Mouse (Mus musculus): ENCODE measurements around the gene Jak3. TPM values are rescaled to one million over a fixed set of nuclear protein-coding genes. Genes with fewer than 3 reads are reported as not detected.

The Jak3 gene
- total RNA-seq, 2 experiments from 2014 or later: 1.8 TPM

DNA sequence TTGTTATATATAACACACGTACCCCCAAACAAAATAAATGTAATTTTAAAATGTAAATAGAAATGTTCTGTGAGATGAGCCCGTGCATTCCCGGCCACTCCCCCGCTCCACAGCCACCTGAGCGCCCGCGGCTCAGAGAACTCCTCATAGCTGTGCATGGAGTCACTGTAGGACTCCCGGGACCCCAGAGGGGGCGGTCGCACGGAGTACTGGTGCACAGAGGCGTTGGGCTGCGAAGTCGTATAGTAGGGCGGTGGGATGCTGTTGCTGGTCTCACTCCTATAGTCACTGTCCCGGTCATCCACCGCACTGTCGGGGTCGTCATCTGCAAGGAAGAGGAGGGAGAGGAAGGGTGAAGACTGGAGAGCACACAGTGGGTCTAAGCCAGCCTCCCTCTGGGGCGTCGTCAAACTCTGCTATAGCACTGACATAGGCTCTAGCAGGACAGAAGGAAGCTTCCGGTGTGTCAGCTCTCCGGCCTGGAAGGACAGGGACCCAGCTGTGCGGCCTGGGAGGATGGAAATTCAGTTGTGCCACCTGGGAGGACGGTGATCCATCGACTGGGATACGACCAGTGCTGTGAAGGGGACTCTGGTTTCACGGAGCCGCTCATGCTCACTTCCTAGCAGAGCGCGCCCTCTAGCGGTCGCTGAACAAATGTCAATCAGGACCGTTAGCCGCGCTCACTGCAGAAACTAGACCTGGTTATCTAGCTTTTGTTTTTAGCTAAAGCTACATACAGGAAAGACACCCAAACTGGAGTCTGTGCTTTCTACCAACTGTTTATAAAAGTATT, 15.6 kb upstream of the Jak3 start:
- peak; percentile 68 to 80 for DNase-seq
- intact Hi-C loops (cut with DNase I): loop anchor here (2.0 to 5.0 kb wide), 3 partner anchors 64 to 218 kb away; partner anchors contain the start of gene Fam129c

DNA sequence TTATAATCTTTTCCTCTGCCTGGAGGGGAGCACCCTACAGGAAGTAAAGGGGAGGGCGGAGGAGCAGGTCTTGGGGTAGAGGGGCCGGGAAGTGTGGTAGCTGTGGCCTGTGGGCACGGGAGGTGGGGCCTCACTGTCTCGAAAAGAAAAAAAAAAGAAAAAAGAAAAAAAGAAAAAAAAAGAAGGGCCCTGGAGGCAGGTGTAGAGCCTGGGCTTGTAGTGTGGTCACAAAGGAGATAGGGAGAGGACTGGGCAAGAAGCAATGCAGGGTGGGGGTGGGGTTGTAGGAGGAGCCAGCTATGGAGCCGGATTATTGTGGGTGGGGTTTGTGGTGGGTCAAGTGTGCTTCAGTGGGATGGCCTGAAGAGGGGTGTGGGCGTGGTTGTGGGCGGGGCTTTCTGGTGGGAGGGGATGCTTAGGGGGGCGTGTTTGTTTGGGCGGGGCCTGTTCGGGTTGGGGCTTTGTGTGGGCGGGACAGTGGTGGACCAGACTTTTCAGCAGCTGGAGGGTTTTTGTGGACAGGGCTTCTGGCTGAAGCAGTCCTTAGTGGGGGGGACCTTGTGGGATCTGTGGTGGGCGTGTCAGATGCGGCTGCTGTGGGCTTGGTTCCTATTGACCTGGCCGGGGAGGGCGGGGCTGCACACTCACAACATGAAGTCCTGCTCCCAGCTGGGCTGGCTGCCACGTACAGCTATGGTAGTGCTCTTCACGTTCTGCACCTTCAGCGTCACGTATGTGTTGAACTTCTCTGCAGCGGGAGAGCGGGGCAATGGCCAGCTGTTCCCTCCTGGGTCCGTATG, 10.6 kb upstream of the Jak3 start:
- no peak for DNase-seq
- intact Hi-C loops (cut with DNase I): no loop called here

DNA sequence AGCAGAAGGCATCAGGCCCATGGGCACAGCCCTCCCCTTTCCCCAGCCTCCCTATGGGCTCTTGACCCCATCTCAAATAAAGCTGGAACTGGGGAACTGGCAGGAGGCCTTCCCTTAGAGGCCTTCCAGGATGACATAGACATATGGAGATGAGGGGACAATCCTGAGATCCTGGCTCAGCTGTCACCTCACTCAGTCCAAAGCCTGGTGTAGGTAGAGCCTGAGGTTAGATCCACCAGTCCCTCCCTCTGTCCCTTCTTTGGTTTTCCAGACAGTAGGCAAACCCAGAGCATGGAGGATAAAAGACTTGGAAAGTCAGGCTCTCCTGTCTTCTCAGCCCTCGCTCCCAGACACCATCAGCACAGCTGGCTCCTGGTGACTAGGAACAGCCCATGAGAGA, 9.2 kb upstream of the Jak3 start:
- intact Hi-C loops (cut with DNase I): no loop called here
- DNase-seq: no peak

DNA sequence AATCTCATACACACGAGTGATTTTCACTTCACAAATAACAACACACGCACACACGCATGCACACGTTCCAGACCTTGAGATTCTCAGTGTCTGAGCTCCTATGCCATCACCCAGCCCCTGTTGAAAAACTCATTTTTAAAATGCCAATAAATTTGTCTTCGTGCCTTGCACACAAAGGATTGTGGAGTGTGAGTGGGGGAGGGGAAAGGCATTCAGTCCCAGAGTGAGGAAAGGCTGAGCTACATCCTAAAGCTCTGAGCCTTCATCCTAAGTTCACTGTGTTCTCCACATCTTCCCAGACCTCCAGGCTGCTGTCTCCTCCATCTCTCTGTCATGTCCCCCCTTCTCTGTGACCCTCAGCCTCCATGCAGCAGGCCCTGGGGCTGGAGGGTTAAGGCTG, 8.8 kb upstream of the Jak3 start:
- no peak for DNase-seq
- intact Hi-C loops (cut with DNase I): no loop called here

DNA sequence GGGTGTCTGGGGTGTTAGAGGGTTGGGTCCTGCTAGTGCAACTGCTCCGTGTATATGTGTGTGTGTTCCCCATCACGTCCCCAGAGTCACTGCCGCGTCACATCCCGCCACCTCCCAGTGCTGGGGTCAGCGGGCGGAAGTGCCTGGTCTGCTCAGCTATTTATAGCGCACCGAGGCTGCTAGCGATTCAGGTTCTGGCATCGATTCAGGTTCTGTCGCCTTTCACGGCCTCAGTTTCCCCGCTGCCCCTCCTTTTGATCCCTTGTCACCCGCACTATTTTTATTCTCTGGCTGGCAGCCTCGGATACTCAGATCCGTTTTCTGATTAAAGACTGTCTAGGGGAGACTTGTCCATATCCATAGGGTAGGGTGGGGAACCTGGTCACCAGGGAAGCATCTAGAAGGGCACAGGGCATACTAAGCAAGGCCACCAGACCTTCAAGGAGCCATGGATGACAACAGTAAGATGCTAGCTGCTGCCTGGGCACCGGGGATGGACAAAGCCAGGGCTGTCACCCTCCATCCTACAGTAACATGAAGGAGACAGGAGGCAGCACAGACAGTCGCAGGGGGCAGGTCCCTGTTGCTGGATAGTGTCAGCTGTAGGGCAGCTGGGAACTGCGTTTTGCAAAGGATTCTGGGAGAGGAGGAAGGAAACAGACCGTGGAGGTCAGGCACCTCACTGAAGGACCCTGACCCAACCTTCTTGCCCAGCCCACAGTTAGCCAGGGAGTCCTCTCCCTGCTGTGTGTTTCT, 7.7 kb upstream of the Jak3 start:
- no peak for DNase-seq
- intact Hi-C loops (cut with DNase I): no loop called here

DNA sequence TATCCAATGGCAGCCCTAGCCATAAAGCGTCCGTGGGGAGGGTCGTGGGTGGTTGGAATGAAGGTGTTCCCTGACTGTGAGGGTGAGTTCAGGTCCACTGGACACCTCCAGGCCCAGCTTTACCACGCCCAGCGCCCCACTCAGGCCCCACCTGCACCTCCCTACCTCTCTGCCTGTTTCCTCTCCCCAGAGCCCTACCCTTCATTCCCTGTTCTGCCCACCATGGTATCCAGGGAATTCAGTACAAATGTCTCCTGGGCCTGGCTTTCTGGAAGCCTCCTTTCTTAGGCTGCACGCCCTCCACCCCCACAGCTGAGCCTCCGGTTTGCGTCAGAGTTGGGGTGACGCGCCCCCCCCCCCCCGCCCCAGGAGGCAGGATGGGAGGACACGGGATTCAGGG, 5.9 kb upstream of the Jak3 start:
- DNase-seq: no peak
- intact Hi-C loops (cut with DNase I): no loop called here

DNA sequence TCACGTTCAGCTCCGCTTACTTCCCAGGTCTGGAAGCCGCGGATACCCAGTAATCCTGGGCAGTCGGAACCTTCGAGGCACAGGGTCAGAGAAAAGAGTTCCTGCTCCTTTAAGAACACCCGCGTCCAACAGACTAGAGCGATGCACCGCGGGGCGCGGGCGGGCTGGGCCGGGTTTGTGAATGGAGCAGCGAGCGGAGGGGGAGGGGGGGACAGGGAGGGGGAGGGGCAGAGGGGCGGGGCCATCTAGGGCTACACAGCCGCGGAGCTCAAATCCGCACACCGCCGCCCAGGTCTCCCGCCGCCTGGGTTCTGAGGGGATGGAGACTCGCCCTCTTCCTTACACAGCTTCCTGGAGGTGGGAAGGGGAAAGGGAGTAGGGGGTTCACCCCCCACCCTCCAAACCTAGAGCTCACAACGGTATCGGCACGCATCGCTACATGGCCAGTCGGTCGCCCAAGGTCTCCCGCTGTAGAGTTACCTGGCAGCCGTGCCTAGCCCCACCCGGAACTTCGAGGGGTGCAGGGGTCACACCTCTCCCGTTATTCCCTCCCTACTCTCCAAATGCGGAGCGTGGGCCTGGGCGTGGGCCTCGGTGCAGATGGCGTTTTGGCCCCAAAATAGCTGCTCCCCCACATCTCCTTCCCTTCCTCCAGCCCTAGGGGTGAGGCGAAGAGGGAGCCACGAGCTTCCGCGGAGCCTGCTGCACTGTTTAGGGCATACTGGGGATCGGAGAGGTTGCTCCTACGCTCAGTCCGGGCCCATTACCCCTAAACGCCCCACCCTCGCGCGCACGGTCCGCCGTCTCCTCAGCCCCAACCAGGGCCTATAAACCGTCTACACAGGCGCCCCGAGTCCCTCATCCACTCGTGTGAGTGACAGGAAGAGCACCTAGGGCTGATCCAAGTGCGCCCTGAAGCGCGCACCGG, 5.2 kb upstream of the Jak3 start:
- no peak for DNase-seq
- intact Hi-C loops (cut with DNase I): no loop called here

GRCm38 (mm10) chr8:71671549-71671965, 4.5 kb upstream of the Jak3 start, which contains the start of gene Unc13a:
Gene Unc13a, minus strand, starts transcription at chr8:71671757.
- DNase-seq: peak; percentile 83
- intact Hi-C loops (cut with DNase I): no loop called here

- no peak for DNase-seq
- intact Hi-C loops (cut with DNase I): no loop called here
These were observed 3.8 kb upstream of the Jak3 start for GRCm38 (mm10) chr8:71672168-71672735.

- intact Hi-C loops (cut with DNase I): no loop called here
These were observed 2.0 kb upstream of the Jak3 start for GRCm38 (mm10) chr8:71674071-71674470.

DNA sequence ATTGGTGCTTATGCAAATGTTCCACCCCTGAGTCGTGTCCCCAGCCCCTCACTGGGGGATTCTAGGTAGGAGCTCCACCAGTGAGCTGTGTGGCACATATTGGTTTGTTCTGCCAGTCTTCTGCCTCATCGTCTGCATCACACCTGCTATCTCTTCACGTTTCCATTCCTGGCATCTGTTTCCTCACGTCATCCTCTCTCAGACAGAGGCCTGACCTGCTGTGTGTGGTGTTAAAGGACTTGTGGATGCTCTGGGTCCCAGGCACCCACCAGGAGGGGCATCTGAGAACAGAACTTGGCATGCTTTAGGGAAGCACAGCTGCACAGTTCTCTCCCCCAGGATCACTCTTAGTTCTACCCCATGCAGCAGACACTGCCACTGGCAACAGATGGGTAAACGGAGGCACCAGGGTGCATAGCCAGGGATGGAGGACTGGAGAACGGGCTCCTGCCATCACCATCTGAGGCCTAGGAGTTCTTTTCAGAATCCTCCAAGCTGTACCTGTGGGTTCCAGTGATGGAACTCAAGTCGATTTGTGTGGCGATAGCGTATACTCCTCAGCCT, 558 bp upstream of the Jak3 start:
- no peak for DNase-seq
- intact Hi-C loops (cut with DNase I): no loop called here

More at GRCm38 (mm10) chr8:71674071-71674470, 2.0 kb upstream of the Jak3 start:
- no peak for DNase-seq

DNA sequence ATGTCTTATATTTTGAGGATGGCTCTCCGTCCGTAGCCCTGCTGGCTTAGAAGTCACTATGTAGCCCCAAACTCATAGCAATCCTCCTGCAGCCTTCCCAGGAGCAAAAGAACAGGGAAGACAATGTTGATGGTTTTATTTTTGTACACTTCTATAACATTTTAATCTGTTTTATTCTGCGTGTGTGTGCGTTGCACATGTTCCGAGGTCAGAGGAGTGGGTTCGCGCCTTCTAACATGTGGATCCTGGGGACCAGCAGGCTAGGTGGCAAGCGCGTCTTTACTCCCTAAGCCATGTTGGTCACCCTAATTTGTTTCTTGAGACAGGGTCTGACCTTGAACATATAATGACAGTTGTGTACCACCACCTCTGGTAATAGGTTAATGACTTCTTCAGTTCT, 707 bp downstream of the Jak3 start:
- intact Hi-C loops (cut with DNase I): no loop called here
- DNase-seq: no peak

DNA sequence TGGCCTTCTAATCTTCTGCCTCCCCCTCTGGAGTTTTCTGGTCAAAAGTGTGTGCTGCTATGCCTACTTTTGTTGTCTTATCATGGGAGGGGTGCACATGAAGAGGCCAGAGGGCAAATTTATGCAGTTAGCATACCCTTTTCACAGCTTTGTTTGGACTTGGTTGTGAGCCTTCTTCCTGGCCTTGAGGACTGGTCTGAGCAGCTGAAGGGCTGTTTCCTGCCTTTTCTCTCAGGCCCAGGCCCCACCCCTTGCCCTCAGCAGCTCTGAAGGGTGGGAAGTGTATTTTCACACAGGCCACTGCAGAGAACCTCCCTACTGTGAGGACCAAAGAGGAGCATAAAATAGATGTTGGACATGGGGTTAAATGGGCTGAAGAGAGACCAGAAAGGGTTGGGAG, 1.5 kb downstream of the Jak3 start:
- DNase-seq: no peak
- intact Hi-C loops (cut with DNase I): no loop called here

DNA sequence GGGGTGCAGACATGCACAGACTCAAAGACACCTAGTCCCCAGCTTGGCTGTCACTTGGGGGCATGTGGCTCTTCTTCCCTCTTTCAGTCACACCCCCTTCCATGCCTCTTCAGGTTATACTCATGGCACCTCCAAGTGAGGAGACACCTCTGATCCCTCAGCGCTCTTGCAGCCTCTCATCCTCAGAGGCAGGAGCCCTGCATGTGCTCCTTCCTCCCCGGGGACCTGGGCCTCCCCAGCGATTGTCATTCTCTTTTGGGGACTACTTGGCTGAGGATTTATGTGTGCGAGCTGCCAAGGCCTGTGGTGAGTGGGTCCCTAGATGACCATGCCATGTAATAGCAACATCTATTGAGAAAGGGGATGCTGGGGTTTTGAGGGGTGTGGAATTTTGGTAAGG, 2.1 kb downstream of the Jak3 start:
- no peak for DNase-seq
- intact Hi-C loops (cut with DNase I): no loop called here

DNA sequence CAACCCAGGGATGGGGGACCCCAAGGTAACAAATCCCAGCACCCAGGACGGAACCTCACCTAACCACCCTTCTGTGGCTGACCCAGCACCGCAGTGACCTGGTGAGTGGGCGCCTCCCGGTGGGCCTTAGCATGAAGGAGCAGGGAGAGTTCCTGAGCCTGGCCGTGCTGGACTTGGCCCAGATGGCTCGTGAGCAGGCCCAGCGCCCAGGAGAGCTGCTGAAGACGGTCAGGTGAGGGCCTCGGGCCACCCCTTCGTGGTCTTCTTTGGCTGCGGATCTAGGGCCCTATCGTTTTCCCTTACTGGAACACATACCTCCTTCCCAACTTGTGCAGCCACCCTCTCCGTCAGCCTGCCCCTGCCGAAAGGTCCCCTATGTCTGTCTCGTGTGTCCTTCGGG, 3.0 kb downstream of the Jak3 start:
- no peak for DNase-seq
- intact Hi-C loops (cut with DNase I): no loop called here

DNA sequence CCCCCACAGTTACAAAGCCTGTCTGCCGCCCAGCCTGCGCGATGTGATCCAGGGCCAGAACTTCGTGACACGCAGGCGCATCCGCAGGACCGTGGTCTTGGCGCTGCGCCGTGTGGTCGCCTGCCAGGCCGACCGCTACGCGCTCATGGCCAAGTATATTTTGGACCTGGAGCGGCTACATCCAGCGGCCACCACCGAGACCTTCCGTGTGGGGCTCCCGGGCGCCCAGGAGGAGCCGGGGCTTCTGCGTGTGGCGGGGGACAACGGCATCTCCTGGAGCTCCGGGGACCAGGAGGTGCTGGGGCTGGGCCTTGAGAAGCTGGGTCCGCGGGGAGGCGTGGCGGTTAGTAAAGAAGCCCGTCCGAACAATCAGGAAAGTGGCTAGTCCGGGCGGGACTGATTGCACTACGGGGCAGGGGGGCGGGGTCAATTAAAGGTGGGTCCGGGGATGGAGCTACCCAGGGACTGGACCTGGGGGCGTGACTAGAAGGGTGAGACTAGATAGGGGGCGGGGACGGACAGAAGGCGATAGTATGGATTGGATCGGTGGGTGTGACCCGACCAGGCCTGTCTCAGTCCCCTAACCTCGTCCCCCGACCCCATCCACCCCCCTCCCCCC, 3.6 kb downstream of the Jak3 start:
- DNase-seq: no peak
- intact Hi-C loops (cut with DNase I): no loop called here

- DNase-seq: no peak
- intact Hi-C loops (cut with DNase I): no loop called here
These were observed 4.4 kb downstream of the Jak3 start for GRCm38 (mm10) chr8:71680471-71680870.

GRCm38 (mm10) chr8:71681369-71681915, 5.3 kb downstream of the Jak3 start:
- intact Hi-C loops (cut with DNase I): no loop called here
- DNase-seq: no peak

- DNase-seq: no peak
- intact Hi-C loops (cut with DNase I): no loop called here
These were observed 6.7 kb downstream of the Jak3 start for GRCm38 (mm10) chr8:71682832-71683231.
